Mouse (Mus musculus) megakaryocyte-erythroid progenitor cell, adult 5-6 weeks (primary cell): ENCODE measurements at regions not wholly inside any gene's neighbourhood (a gene's known extent, or its start where the extent isn't known, plus 50 kb on each side); places are given as distances from the start of the nearest gene placed in this dataset.

Source experiments
- ATAC-seq: replicated peaks from 2 replicates; pipeline ENCODE4 v1.8.0; 2016; ENCODE audit warnings: mild to moderate bottlenecking, inconsistent platforms; ENCODE audit not compliant: severe bottlenecking, poor library complexity, low FRiP score, low TSS enrichment

DNA sequence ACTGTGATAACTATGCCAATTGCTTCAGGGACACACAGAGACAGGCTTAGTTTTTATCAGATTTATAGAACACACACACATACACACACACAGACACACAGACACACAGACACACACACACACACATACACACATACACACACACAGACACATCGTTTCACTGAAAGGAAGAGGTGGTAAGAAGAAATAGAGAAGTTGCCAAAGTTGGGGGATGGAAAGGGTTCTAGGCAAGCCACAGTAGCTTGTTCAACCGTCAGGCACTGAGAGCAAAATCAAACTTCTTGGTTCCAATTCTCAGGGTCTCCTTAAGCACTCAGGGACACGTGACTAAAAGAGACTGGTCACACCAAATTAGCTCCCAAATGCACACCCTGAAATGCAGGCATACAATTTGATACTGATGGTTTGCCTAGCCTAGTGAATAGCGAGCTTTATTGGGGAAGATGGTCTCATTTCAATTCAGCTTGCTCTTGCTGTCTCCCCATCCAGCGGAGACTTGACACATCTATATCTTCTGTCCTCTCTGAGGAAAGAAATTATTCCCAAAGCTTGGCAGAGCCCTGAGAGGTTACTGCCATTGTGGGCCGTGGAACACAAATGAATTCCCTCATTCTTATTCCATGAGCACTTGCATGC lies 84.7 kb upstream of the Zfp366 start:
- no peak for ATAC-seq

DNA sequence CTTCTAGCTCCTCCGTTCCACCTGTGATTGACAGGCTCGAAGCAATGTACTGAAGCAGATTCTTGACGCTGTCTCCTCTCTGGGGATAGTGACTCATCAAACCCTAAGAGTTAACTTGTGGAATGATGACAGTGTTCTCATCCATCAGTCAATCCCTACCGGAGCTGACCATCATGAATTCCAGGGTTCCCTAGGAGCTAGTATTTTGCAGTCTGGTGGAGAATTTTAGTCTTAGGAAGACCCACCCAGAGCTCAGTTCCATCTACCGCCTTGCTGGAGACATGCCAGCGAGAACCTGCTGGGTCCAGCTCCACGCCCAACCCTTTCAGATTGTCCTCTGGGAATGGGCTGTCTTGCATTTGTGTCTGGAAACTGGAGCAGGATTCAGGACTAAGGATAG lies 85.4 kb upstream of the Zfp366 start:
- ATAC-seq: no peak

- no peak for ATAC-seq
Measured at GRCm38 (mm10) chr13:99097606-99098545, 86.7 kb upstream of the Zfp366 start.

DNA sequence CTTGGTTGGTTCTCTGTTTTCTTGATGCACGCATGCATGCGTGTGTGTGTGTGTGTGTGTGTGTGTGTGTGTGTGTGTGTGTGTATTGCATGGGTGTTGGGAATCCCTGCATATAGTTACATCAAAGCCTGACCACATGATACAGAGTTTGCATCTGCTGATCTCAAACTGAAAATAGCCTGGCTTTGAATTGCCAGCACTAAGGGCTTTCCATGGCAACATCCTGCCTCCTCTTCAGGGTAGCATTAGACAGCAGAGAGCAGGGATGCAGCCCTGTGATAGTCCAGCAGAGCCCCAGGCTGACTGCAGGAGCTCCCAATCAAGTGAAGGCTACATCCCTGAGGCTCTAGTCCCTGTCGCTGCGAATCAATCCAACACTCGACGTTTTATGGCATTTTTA lies 87.8 kb upstream of the Zfp366 start:
- no peak for ATAC-seq

GRCm38 (mm10) chr13:99095006-99095405 lies 89.6 kb upstream of the Zfp366 start:
- no peak for ATAC-seq

GRCm38 (mm10) chr13:99094221-99094620 lies 90.4 kb upstream of the Zfp366 start:
- no peak for ATAC-seq

DNA sequence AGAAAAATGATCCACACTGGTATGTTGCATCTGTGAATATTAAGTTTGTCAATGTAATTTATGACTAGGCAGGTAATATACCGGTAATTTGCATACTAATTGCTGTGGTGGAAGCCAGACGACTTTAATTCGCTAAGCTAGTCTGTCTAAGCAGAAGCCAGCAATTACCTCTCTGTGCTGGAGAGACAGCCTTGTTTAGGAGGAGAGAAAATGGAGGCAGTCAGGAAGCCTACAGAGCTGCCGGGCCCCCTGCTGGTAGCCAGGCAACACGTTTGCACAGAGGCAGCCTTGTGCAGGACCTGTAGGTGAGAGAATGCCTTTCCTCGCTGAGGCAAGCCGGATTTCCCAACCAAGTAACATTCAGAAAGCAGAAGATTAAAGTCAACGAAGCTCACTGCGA lies 91.4 kb upstream of the Zfp366 start:
- peak; percentile 97 for ATAC-seq

DNA sequence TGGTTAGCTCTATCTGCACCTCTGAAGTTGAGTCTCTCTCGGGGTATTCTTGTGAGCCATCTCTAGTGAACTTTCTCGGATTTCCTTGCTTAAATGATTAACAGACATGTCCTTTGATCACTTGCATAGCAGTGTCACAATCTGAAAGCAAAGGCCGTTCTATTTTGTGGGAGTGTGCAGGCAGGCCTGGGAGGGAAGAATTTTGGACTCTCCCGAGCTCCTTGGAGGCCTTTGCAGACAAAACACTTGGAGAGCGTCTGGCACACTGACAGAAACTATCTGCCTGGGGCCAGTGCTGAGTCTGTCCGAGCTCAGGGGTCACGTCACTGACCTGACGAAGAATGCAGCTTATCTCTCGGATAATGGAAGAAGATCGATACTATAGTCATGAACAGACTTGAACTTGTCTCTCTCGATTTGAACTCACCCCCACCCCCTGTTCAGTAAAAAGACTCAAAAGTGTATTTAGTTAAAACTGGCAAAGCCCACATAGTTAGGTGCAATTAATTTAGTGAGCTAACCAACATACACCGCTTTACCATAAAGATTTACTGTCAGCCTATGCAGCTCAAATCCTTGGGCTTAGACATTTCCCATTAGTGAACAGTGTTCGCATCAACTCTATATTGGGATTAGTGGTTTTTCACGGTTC lies 92.2 kb upstream of the Zfp366 start:
- 0 out of 2 replicates have a peak, but pooled peaks have one; percentile 23 for ATAC-seq

DNA sequence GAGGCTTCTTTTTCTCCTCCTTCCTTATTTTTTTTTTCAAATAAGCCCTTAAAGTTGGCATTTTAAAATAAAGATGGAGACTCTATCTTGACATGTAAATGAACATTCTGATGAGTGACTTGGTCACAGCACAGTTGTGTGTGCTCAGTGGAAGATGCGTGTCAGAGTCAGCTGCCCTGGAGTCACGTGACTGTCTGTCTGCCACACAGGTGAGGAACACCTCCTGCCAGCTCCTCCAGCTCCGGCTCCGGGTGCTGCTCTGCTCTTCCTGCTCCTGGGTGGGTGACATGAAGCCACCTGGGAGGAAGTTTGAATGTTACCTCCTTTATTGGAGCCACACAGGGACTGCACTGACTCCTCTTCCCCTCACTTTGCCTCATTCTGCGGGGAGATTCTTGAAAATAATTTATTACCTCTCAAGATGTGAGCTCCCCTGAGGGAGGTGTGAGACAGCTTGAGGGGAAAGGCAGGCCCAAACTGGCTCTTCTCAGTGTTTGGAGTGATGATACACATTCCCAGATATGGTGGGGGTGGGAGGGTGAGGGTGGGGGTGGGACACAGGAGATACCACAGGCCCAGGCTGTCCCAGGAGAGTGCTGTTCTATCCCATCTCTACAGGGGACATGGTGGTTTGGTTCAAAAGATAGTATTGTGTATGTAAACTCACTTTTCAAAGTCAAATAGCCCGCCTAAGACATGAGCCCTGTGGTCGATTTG lies 92.9 kb upstream of the Zfp366 start:
- ATAC-seq: no peak

- no peak for ATAC-seq
Measured at GRCm38 (mm10) chr13:99090361-99090760, 94.3 kb upstream of the Zfp366 start.

- no peak for ATAC-seq
Measured at GRCm38 (mm10) chr13:99088285-99088684, 96.3 kb upstream of the Zfp366 start.

DNA sequence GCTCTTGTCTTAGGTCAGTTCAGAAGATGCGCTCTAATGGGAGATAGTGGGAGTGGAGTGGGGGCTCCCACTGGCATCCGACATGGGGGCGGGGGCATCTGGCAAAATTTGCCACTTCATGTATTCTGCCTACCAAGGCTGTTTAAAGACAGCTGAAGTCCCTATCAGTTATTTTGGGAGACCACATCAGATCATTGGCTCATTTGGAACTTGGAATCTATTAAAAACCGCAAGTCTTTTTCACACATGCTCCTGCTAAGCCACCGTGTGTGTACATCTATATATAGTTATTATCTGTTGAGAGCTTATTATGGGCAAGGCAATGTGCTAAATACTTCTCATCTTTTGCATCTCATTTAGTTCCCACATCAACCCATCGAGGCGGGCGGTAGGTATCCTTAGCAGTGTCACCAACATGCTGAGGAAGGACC lies 95.0 kb upstream of the 1700024P04Rik start:
- no peak for ATAC-seq

- no peak for ATAC-seq
Measured at GRCm38 (mm10) chr13:99078643-99079042, 94.3 kb upstream of the 1700024P04Rik start.

DNA sequence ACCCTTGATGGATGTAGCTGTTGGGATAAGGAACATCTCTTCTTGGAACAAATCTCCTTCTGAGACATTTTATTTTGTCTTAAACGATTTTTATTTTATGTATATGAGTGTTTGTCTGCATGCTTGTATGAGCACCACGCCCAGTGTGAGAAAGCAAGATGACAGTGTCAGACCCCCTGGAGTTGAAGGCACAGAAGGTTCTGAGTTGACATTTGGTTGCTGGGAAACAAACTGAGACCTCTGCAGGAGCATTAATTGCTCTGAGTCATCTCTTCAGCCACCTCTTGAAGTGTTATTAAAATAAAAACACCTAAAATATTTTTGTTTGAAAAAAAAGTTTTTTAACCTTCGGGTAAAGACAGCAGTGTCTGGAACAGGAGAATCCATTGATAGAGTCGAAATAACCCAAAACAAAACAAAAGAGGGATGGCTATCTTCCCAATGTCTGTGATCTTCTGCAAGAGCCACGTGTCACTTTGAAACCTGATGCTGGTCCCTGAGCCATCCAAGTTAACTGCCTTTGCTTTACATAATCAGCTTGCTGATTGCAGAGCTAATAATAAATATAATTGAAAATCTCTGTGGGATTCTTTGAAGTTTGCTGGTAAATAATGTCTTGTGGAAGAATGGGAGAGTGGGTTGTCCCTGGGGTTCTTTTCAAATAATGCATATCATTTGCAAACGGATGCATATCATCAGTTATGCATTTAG lies 92.8 kb upstream of the 1700024P04Rik start:
- no peak for ATAC-seq

GRCm38 (mm10) chr13:99075467-99075866 lies 91.1 kb upstream of the 1700024P04Rik start:
- ATAC-seq: no peak

DNA sequence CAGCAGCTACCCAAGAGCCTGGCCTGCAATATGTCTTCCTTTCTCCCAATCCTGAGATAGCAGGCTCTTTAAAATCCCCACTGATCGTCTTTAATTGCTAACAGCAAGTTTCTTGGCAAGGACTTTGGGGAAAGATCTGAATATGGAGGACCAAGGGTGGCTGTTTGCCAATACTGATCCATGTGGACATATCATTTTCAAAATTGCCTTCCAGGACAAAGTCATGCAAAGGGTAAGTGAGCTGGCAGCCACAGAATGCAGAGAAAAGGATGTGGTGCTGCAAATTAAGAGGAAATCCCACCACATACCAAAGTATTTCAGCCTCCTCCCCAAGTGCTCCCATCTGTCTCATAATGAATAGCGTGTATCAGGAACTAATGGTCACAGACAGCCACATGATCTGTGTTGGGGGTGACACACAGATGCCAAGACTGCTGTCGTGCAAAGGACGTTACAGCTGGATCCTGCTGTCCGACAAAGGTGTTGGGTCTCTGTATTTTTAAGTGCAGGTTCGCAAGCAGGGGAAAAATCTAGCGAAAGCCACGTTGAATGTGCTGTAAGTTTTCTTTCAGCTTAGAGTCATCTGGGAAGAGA lies 87.6 kb upstream of the 1700024P04Rik start:
- ATAC-seq: no peak

DNA sequence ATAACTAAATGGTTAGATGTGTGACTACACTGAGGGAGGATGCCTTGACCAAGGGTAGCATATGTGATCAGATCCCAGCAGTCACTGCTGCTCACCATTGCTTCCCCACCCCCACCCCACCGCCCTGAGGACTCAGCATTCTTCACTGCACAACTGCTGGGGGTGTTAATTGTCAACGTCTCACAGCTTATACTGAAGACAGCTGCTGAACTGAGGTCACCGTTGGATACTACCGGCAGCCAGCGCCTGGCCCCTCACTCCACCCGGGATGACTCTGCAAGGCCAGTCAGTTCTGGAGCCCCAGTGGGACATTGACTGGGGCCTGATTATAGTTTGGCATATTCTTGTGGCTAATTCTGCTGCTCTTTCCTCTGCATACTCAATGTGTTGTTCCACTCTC lies 87.0 kb upstream of the 1700024P04Rik start:
- no peak for ATAC-seq

DNA sequence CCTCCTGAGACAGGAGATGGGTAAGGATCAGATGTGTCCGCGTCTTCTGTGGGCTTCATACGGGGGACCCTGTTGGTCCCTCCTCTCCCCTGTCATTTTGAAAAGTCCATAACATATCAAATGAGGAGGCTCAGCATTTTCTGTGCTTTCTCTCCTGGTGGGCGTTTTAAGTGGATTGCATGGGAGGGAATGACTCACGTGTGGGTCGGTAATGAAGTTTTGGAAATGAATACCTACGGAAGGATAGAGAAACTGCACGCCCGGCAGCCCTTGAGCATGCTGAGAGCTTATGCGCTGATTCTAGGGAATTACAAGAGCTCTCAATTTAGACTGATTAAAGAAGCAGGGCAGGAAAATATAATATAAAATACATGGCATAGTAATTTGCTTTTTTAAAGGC lies 85.4 kb upstream of the 1700024P04Rik start:
- no peak for ATAC-seq

DNA sequence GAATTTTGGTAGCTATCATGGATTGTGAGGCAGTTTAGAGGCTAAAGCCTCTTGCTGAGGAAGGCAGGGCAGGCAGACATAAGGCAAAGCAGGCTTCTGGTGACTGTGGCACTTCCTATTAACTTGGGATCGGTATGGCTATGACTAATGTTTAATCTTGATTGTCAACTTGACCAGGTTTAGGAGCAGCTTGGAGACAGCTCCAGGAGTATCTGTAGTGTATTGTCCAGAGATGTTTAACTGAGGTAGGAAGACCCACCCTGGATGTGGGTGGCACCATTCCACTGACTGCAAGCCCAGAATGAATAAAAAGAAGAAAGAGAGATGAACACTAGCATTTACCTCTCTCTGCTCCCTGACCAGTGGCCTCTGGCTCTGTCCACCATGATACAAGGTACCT lies 83.1 kb upstream of the 1700024P04Rik start:
- ATAC-seq: no peak
